Comparison of ENCODE assay signal across 8 mouse cellular contexts in genomic region chr9:44398087-44398486, GRCm38 (mm10). TPM values are rescaled to one million over a fixed set of nuclear protein-coding genes. Genes with fewer than 3 reads are reported as not detected.
DNase-seq lines count a peak whose midpoint lies in the region; ATAC-seq lines count a peak whose summit lies in the region.

No protein-coding gene starts in this region.

- no peaks in the 10 kb centered on the region for H3K9me3 ChIP-seq in heart, embryonic 11.5 days (replicated peaks; ENCODE audit: control insufficient read depth, low read length)
- no peaks in the 10 kb centered on the region for H3K9me3 ChIP-seq in embryonic facial prominence, embryonic 11.5 days (replicated peaks; ENCODE audit: control insufficient read depth, low read length)
- H3K9me3 ChIP-seq in midbrain, embryonic 16.5 days (replicated peaks; ENCODE audit: control insufficient read depth, low read length, poor library complexity, severe bottlenecking) = no peaks in the 10 kb centered on the region

- H3K4me3 ChIP-seq in heart, embryonic 11.5 days (ENCODE audit: low read depth, low read length) = peak overlapping the region; percentile 78
- H3K4me3 ChIP-seq in embryonic facial prominence, embryonic 11.5 days (ENCODE audit: low read depth, low read length) = no peak overlapping the region
- H3K4me3 ChIP-seq in midbrain, embryonic 16.5 days (ENCODE audit: low read depth, low read length) = peak overlapping the region; percentile 76

- H3K4me1 ChIP-seq in heart, embryonic 11.5 days (ENCODE audit: control insufficient read depth, insufficient read depth, low read length) = peaks cover 9% of the 10 kb centered on the region
- H3K4me1 ChIP-seq in embryonic facial prominence, embryonic 11.5 days (ENCODE audit: control insufficient read depth, insufficient read depth, low read length) = peaks cover 3% of the 10 kb centered on the region; the same call in 1 of the 2 replicates
- peaks cover 18% of the 10 kb centered on the region for H3K4me1 ChIP-seq in midbrain, embryonic 16.5 days (ENCODE audit: control insufficient read depth, insufficient read depth, low read length)

- H3K27ac ChIP-seq in heart, embryonic 11.5 days (ENCODE audit: low read depth, low read length) = no peak overlapping the region
- H3K27ac ChIP-seq in embryonic facial prominence, embryonic 11.5 days (replicated peaks; ENCODE audit: low read depth, low read length) = no peak overlapping the region
- no peak overlapping the region for H3K27ac ChIP-seq in midbrain, embryonic 16.5 days (ENCODE audit: low read length)

- no peak for ATAC-seq in heart, embryonic 11.5 days (replicated peaks; ENCODE audit: insufficient number of reproducible peaks, low FRiP score, low TSS enrichment)
- ATAC-seq in embryonic facial prominence, embryonic 11.5 days (replicated peaks; ENCODE audit: insufficient number of reproducible peaks, low FRiP score, low TSS enrichment, low read depth) = no peak
- ATAC-seq in midbrain, embryonic 16.5 days = no peak

- no peaks in the 10 kb centered on the region for H3K27me3 ChIP-seq in heart, embryonic 11.5 days (ENCODE audit: control insufficient read depth, insufficient read depth, low read length)
- H3K27me3 ChIP-seq in embryonic facial prominence, embryonic 11.5 days (ENCODE audit: control insufficient read depth, insufficient read depth, low read length) = no peaks in the 10 kb centered on the region
- H3K27me3 ChIP-seq in midbrain, embryonic 16.5 days (ENCODE audit: control insufficient read depth, insufficient read depth, low read depth, low read length) = no peaks in the 10 kb centered on the region

- peak overlapping the region; percentile 89 for H3K4me2 ChIP-seq in heart, embryonic 11.5 days
- H3K4me2 ChIP-seq in embryonic facial prominence, embryonic 11.5 days (ENCODE audit: low read depth, low read length) = peak overlapping the region; percentile 91
- peak overlapping the region; percentile 84 for H3K4me2 ChIP-seq in midbrain, embryonic 16.5 days (ENCODE audit: low read length)

- H3K9ac ChIP-seq in heart, embryonic 11.5 days (ENCODE audit: low read depth, low read length) = peak overlapping the region; percentile 28; the same call in 1 of the 2 replicates
- H3K9ac ChIP-seq in embryonic facial prominence, embryonic 11.5 days (replicated peaks; ENCODE audit: low read length) = no peak overlapping the region; the same call in 1 of the 2 replicates
- H3K9ac ChIP-seq in midbrain, embryonic 16.5 days (ENCODE audit: low read depth, low read length) = 0 out of 2 replicates have a peak overlapping the region, but pooled peaks have one; percentile 13

- WGBS in heart, embryonic 11.5 days (ENCODE audit: insufficient replicate concordance) = 39% methylated on average over 4 of the region's 4 CpGs
- 19% methylated on average over 4 of the region's 4 CpGs for WGBS in embryonic facial prominence, embryonic 11.5 days
- 8% methylated on average over 4 of the region's 4 CpGs for WGBS in midbrain, embryonic 16.5 days

- DNase-seq in heart, adult 18-20 months = no peak
- no peak for DNase-seq in embryonic facial prominence, embryonic 11.5 days (ENCODE audit: low spot score)
- DNase-seq in kidney, adult 8-10 months = peak; percentile 86 to 93
- no peak for DNase-seq in right cerebral cortex, postnatal 4 days
- no peak for DNase-seq in spleen, adult 18-20 months
- DNase-seq in adrenal gland, postnatal 4 days (ENCODE audit: low spot score in 2 of 2) = no peak

- H3K36me3 ChIP-seq in heart, embryonic 11.5 days (ENCODE audit: control insufficient read depth, insufficient read depth, low read length) = peaks cover 23% of the 10 kb centered on the region
- peaks cover 2% of the 10 kb centered on the region for H3K36me3 ChIP-seq in embryonic facial prominence, embryonic 11.5 days (replicated peaks; ENCODE audit: control insufficient read depth, insufficient read depth, low read depth, low read length)
- peaks cover 17% of the 10 kb centered on the region for H3K36me3 ChIP-seq in midbrain, embryonic 16.5 days (ENCODE audit: control insufficient read depth, insufficient read depth, low read length)

RNA-seq across cellular contexts. Expression of gene Slc37a4, which starts 1.4 kb away (rescaled TPM):
- 31.1 and 31.5 TPM in 2 replicates for polyA plus RNA-seq in heart, embryonic 11.5 days (2014; fragmentation: Nextera tagmentation; extraction: Ambion mirVana)
- 10 to 100 TPM; 17.8 to 20.3 TPM for total RNA-seq in heart, adult 18-20 months (2021)
- polyA plus RNA-seq in embryonic facial prominence, embryonic 11.5 days (2014; fragmentation: Nextera tagmentation; extraction: Ambion mirVana) = 10.8 and 15.5 TPM in 2 replicates
- 43.1 and 46.6 TPM in 2 replicates for polyA plus RNA-seq in midbrain, embryonic 16.5 days (2015; fragmentation: Nextera tagmentation; extraction: Ambion mirVana)
- total RNA-seq in adrenal gland, postnatal 4 days (2021) = 10 to 100 TPM; 36.0 to 37.4 TPM

RNA-seq across cellular contexts. Expression of gene Rps25, which starts 8.9 kb away (rescaled TPM):
- 1,538 and 1,582 TPM in 2 replicates for polyA plus RNA-seq in heart, embryonic 11.5 days (2014; fragmentation: Nextera tagmentation; extraction: Ambion mirVana)
- 100 to 1,000 TPM; 788 to 877 TPM for total RNA-seq in heart, adult 18-20 months (2021)
- polyA plus RNA-seq in embryonic facial prominence, embryonic 11.5 days (2014; fragmentation: Nextera tagmentation; extraction: Ambion mirVana) = 2,044 and 2,103 TPM in 2 replicates
- 826 and 926 TPM in 2 replicates for polyA plus RNA-seq in midbrain, embryonic 16.5 days (2015; fragmentation: Nextera tagmentation; extraction: Ambion mirVana)
- 1,000 to 10,000 TPM; 1,559 to 1,677 TPM for total RNA-seq in adrenal gland, postnatal 4 days (2021)

RNA-seq across cellular contexts. Expression of gene Trappc4, which starts 9.3 kb away (rescaled TPM):
- 76.8 and 79.1 TPM in 2 replicates for polyA plus RNA-seq in heart, embryonic 11.5 days (2014; fragmentation: Nextera tagmentation; extraction: Ambion mirVana)
- total RNA-seq in heart, adult 18-20 months (2021) = 10 to 100 TPM; 42.0 to 43.6 TPM
- 166 and 175 TPM in 2 replicates for polyA plus RNA-seq in embryonic facial prominence, embryonic 11.5 days (2014; fragmentation: Nextera tagmentation; extraction: Ambion mirVana)
- polyA plus RNA-seq in midbrain, embryonic 16.5 days (2015; fragmentation: Nextera tagmentation; extraction: Ambion mirVana) = 330 and 343 TPM in 2 replicates
- total RNA-seq in adrenal gland, postnatal 4 days (2021) = 10 to 100 TPM; 70.5 to 75.0 TPM

RNA-seq across cellular contexts. Expression of gene Hyou1, which starts 18.8 kb away (rescaled TPM):
- polyA plus RNA-seq in heart, embryonic 11.5 days (2014; fragmentation: Nextera tagmentation; extraction: Ambion mirVana) = 18.2 and 19.4 TPM in 2 replicates
- total RNA-seq in heart, adult 18-20 months (2021) = 10 to 100 TPM; 46.6 to 65.5 TPM
- 29.2 and 31.3 TPM in 2 replicates for polyA plus RNA-seq in embryonic facial prominence, embryonic 11.5 days (2014; fragmentation: Nextera tagmentation; extraction: Ambion mirVana)
- 26.8 and 28.2 TPM in 2 replicates for polyA plus RNA-seq in midbrain, embryonic 16.5 days (2015; fragmentation: Nextera tagmentation; extraction: Ambion mirVana)
- 100 to 1,000 TPM; 125 to 126 TPM for total RNA-seq in adrenal gland, postnatal 4 days (2021)

RNA-seq across cellular contexts. Expression of gene Ccdc84, which starts 20.3 kb away (rescaled TPM):
- 21.8 and 25.4 TPM in 2 replicates for polyA plus RNA-seq in heart, embryonic 11.5 days (2014; fragmentation: Nextera tagmentation; extraction: Ambion mirVana)
- 1 to 10 TPM; 5.0 to 6.0 TPM for total RNA-seq in heart, adult 18-20 months (2021)
- polyA plus RNA-seq in embryonic facial prominence, embryonic 11.5 days (2014; fragmentation: Nextera tagmentation; extraction: Ambion mirVana) = 20.3 and 27.6 TPM in 2 replicates
- 35.7 and 39.2 TPM in 2 replicates for polyA plus RNA-seq in midbrain, embryonic 16.5 days (2015; fragmentation: Nextera tagmentation; extraction: Ambion mirVana)
- 10 to 100 TPM; 31.9 to 35.4 TPM for total RNA-seq in adrenal gland, postnatal 4 days (2021)

Comparison
In these comparisons a context has a peak if more than half of its experiments do, and no peak if none do; other contexts are left out.
1. DNase-seq: peak in kidney, adult 8-10 months (2 of 2); none in heart, adult 18-20 months (0 of 2), embryonic facial prominence, embryonic 11.5 days (single experiment), right cerebral cortex, postnatal 4 days (single experiment), spleen, adult 18-20 months (0 of 2) and adrenal gland, postnatal 4 days (0 of 2).
2. Peak in every context shown above with its lines, with median percentiles within 50 percentile points of each other: H3K4me2 ChIP-seq.